Mouse (Mus musculus) ovary, postnatal 14 days (tissue): ENCODE measurements at regions not wholly inside any gene's neighbourhood (a gene's known extent, or its start where the extent isn't known, plus 50 kb on each side); places are given as distances from the start of the nearest gene placed in this dataset.
A peak's percentile ranks its signal among the peaks of the same experiment; 100 is the strongest.

Source experiments
- DNase-seq: peaks from one replicate; pipeline ENCODE4 v3.0.0; 2022; ENCODE audit warnings: low spot score

- no peak for DNase-seq
Observed at GRCm38 (mm10) chr19:27563592-27563991, 134.0 kb upstream of the Pum3 start.

- no peak for DNase-seq
Observed at GRCm38 (mm10) chr19:27558199-27558598, 128.6 kb upstream of the Pum3 start.

- DNase-seq, result no peak
Observed at GRCm38 (mm10) chr19:27556697-27557096, 127.1 kb upstream of the Pum3 start.

GRCm38 (mm10) chr19:27554841-27555240 lies 125.2 kb upstream of the Pum3 start:
- DNase-seq, result no peak

GRCm38 (mm10) chr19:27553266-27553665 lies 123.6 kb upstream of the Pum3 start:
- DNase-seq, result no peak

GRCm38 (mm10) chr19:27537746-27538145 lies 108.1 kb upstream of the Pum3 start:
- DNase-seq, result no peak

GRCm38 (mm10) chr19:27537066-27537465 lies 107.4 kb upstream of the Pum3 start:
- DNase-seq, result no peak

- DNase-seq, result no peak
Observed at GRCm38 (mm10) chr19:27527940-27528558, 98.4 kb upstream of the Pum3 start.

- no peak for DNase-seq
Observed at GRCm38 (mm10) chr19:27519326-27520061, 89.9 kb upstream of the Pum3 start.

GRCm38 (mm10) chr19:27514267-27514666 lies 84.6 kb upstream of the Pum3 start:
- peak; percentile 37 for DNase-seq

GRCm38 (mm10) chr19:27513535-27513934 lies 83.9 kb upstream of the Pum3 start:
- DNase-seq, result no peak

- DNase-seq, result no peak
Observed at GRCm38 (mm10) chr19:27511340-27511739, 81.7 kb upstream of the Pum3 start.

- DNase-seq, result no peak
Observed at GRCm38 (mm10) chr19:27509956-27510639, 80.5 kb upstream of the Pum3 start.

GRCm38 (mm10) chr19:27498278-27498677 lies 68.7 kb upstream of the Pum3 start:
- no peak for DNase-seq

GRCm38 (mm10) chr19:27492468-27492867 lies 62.8 kb upstream of the Pum3 start:
- DNase-seq, result peak; percentile 3

GRCm38 (mm10) chr19:27491873-27492272 lies 62.2 kb upstream of the Pum3 start:
- DNase-seq, result no peak

GRCm38 (mm10) chr19:27489053-27489452 lies 59.4 kb upstream of the Pum3 start:
- DNase-seq, result no peak
